Mouse (Mus musculus): ENCODE measurements around the gene Rrp7a. TPM values are rescaled to one million over a fixed set of nuclear protein-coding genes. Genes with fewer than 3 reads are reported as not detected.
"Not testable (repeated sequence)": the region's sequence is repeated elsewhere in the genome, so short reads cannot be mapped to it uniquely, and the experiment has no call there.

Gene Rrp7a
- total RNA-seq, 2 experiments from 2014 or later: 150 to 152 TPM

- no peak for DNase-seq
These were observed 34.5 kb upstream of the Rrp7a start for GRCm38 (mm10) chr15:83156929-83157666.

GRCm38 (mm10) chr15:83155672-83156419 lies 33.2 kb upstream of the Rrp7a start:
- no peak for DNase-seq

- no peak for DNase-seq
These were observed 31.7 kb upstream of the Rrp7a start for GRCm38 (mm10) chr15:83154309-83154708.

GRCm38 (mm10) chr15:83150694-83151093 lies 28.1 kb upstream of the Rrp7a start:
- DNase-seq: no peak

GRCm38 (mm10) chr15:83150073-83150442 lies 27.5 kb upstream of the Rrp7a start:
- no peak for DNase-seq

- DNase-seq: peak; percentile 97 to 98
These were observed 26.8 kb upstream of the Rrp7a start, which contains the start of gene Poldip3 for GRCm38 (mm10) chr15:83149196-83150072. Gene Poldip3, minus strand, starts transcription at chr15:83149384.

GRCm38 (mm10) chr15:83148801-83149195 lies 26.2 kb upstream of the Rrp7a start:
- no peak for DNase-seq

- DNase-seq: no peak
These were observed 25.8 kb upstream of the Rrp7a start for GRCm38 (mm10) chr15:83148395-83148794.

- DNase-seq: no peak
These were observed 22.9 kb upstream of the Rrp7a start for GRCm38 (mm10) chr15:83145541-83145940.

GRCm38 (mm10) chr15:83142861-83143260 lies 20.3 kb upstream of the Rrp7a start:
- peak in 1 of 2 experiments; percentile 22 for DNase-seq

- DNase-seq: no peak
These were observed 13.1 kb upstream of the Rrp7a start for GRCm38 (mm10) chr15:83135654-83136053.

GRCm38 (mm10) chr15:83134671-83135070 lies 12.1 kb upstream of the Rrp7a start:
- no peak for DNase-seq

GRCm38 (mm10) chr15:83129530-83130231 lies 7.1 kb upstream of the Rrp7a start:
- DNase-seq: no peak

- DNase-seq: not testable (repeated sequence)
These were observed 4.4 kb upstream of the Rrp7a start for GRCm38 (mm10) chr15:83127037-83127436.

- no peak for DNase-seq
These were observed 4.0 kb upstream of the Rrp7a start for GRCm38 (mm10) chr15:83126582-83126981.

- no peak for DNase-seq
These were observed 2.0 kb upstream of the Rrp7a start for GRCm38 (mm10) chr15:83124625-83125024.

GRCm38 (mm10) chr15:83121709-83122565 lies 664 bp downstream of the Rrp7a start:
- peak; percentile 59 to 69 for DNase-seq

GRCm38 (mm10) chr15:83118360-83118759 lies 4.2 kb downstream of the Rrp7a start:
- peak in 1 of 2 experiments; percentile 57 for DNase-seq

- no peak for DNase-seq
These were observed 7.5 kb downstream of the Rrp7a start for GRCm38 (mm10) chr15:83115071-83115470.

GRCm38 (mm10) chr15:83114106-83114505 lies 8.5 kb downstream of the Rrp7a start:
- DNase-seq: no peak

- DNase-seq: peak; percentile 53 to 64
These were observed 9.7 kb downstream of the Rrp7a start for GRCm38 (mm10) chr15:83112898-83113297.
